Mouse (Mus musculus) stomach, postnatal 0 days (tissue): ENCODE results near the gene Ctnnbl1.

Source experiments
- CTCF ChIP-seq: IDR thresholded peaks from 2 replicates; pipeline ENCODE4 v1.5.1; 2016; ENCODE audit warnings: antibody characterized with exemption, low read depth, mild to moderate bottlenecking, moderate library complexity
- EP300 ChIP-seq: optimal IDR thresholded peaks from 2 replicates; pipeline ENCODE3; 2016; ENCODE audit warnings: antibody characterized with exemption

- no peak for TF ChIP-seq CTCF
- TF ChIP-seq EP300, result no peak
Observed at GRCm38 (mm10) chr2:157817672-157818071, 80.5 kb downstream of the Ctnnbl1 start.
